ENCODE assay signal across 9 mouse cellular contexts in genomic region chr2:32447264-32447936, GRCm38 (mm10). TPM values are rescaled to one million over a fixed set of nuclear protein-coding genes. Genes with fewer than 3 reads are reported as not detected.
A peak's percentile ranks its signal among the peaks of the same experiment; 100 is the strongest.
DNase-seq lines count a peak whose midpoint lies in the region; ATAC-seq and TF ChIP-seq lines count a peak whose summit lies in the region.
"Had no signal": no experiment of that assay in that cellular context is flagged by ENCODE, and none has a peak within 500 bp of the region (broad histone marks: within the 10 kb centered on the region; RNA-seq: fewer than 3 reads in every experiment).

No protein-coding gene starts in this region.

- no peak for TF ChIP-seq CTCF in olfactory bulb, adult 2 months (IDR thresholded peaks at IDR 0.05; ENCODE audit: insufficient read depth, low read depth, low read length)
- TF ChIP-seq CTCF in cerebellum, adult 2 months (IDR thresholded peaks at IDR 0.05; ENCODE audit: borderline replicate concordance, insufficient read depth, low read depth, low read length): no peak

- no peak for DNase-seq in hindbrain, embryonic 14.5 days (ENCODE audit: low spot score)
- no peak for DNase-seq in hindbrain, embryonic 10.5 days (ENCODE audit: low spot score)
- peak; percentile 80 for DNase-seq in adipocyte (ENCODE audit: low spot score)
- peak; percentile 44 for DNase-seq in limb, embryonic 14.5 days (ENCODE audit: low spot score)
- DNase-seq in cerebellum, adult 8-10 months: no peak
- no peak for DNase-seq in cerebellum, adult 2 months

- peaks cover 4% of the 10 kb centered on the region; the same call in 1 of the 2 replicates for H3K36me3 ChIP-seq in hindbrain, embryonic 14.5 days (replicated peaks; ENCODE audit: control insufficient read depth, insufficient read depth)
- 0 out of 2 replicates have a peak, but pooled peaks cover 11% of the 10 kb centered on the region for H3K36me3 ChIP-seq in hindbrain, embryonic 10.5 days
- H3K36me3 ChIP-seq in heart, embryonic 13.5 days: peaks cover 23% of the 10 kb centered on the region
- no peaks in the 10 kb centered on the region; the same call in 1 of the 2 replicates for H3K36me3 ChIP-seq in limb, embryonic 14.5 days (ENCODE audit: control insufficient read depth, insufficient read depth, low read length)

- H3K9me3 ChIP-seq in hindbrain, embryonic 14.5 days (ENCODE audit: control insufficient read depth, low read length): no peaks in the 10 kb centered on the region
- no peaks in the 10 kb centered on the region for H3K9me3 ChIP-seq in hindbrain, embryonic 10.5 days
- no peaks in the 10 kb centered on the region for H3K9me3 ChIP-seq in heart, embryonic 13.5 days
- no peaks in the 10 kb centered on the region for H3K9me3 ChIP-seq in limb, embryonic 14.5 days (ENCODE audit: control insufficient read depth, low read length)

- no peak for TF ChIP-seq POLR2A in limb, embryonic 14.5 days (IDR thresholded peaks at IDR 0.05; ENCODE audit: borderline replicate concordance, extremely low read depth, insufficient read depth, insufficient read length)
- TF ChIP-seq POLR2A in olfactory bulb, adult 2 months (IDR thresholded peaks at IDR 0.05; ENCODE audit: insufficient read depth, low read depth, low read length): no peak
- TF ChIP-seq POLR2A in cerebellum, adult 2 months (IDR thresholded peaks at IDR 0.05; ENCODE audit: borderline replicate concordance, insufficient read depth, low read length): no peak

- H3K4me1 ChIP-seq in hindbrain, embryonic 14.5 days (replicated peaks; ENCODE audit: control insufficient read depth, insufficient read depth, low read length): peaks cover 18% of the 10 kb centered on the region
- H3K4me1 ChIP-seq in hindbrain, embryonic 10.5 days (replicated peaks): peaks cover 27% of the 10 kb centered on the region
- H3K4me1 ChIP-seq in heart, embryonic 13.5 days: peaks cover 52% of the 10 kb centered on the region
- peaks cover 19% of the 10 kb centered on the region for H3K4me1 ChIP-seq in limb, embryonic 14.5 days (ENCODE audit: control insufficient read depth, insufficient read depth, low read length)
- peaks cover 15% of the 10 kb centered on the region for H3K4me1 ChIP-seq in olfactory bulb, adult 2 months (ENCODE audit: control insufficient read depth, insufficient read depth, low read length)
- peaks cover 5% of the 10 kb centered on the region; the same call in 1 of the 2 replicates for H3K4me1 ChIP-seq in cerebellum, adult 2 months (ENCODE audit: control insufficient read depth, insufficient read depth, low read length)

- 63% methylated on average over 9 of the region's 9 CpGs for WGBS in hindbrain, embryonic 14.5 days
- WGBS in hindbrain, embryonic 10.5 days: 83% methylated on average over 9 of the region's 9 CpGs
- 42% methylated on average over 9 of the region's 9 CpGs for WGBS in heart, embryonic 13.5 days
- 63% methylated on average over 9 of the region's 9 CpGs for WGBS in limb, embryonic 14.5 days
- 9% methylated on average over 9 of the region's 9 CpGs for WGBS in olfactory bulb, adult 2 months
- 56% methylated on average over 9 of the region's 9 CpGs for WGBS in cerebellum, adult 2 months

- H3K4me3 ChIP-seq in hindbrain, embryonic 14.5 days (replicated peaks; ENCODE audit: low read length): no peak overlapping the region
- no peak overlapping the region for H3K4me3 ChIP-seq in hindbrain, embryonic 10.5 days
- 0 out of 2 replicates have a peak overlapping the region, but pooled peaks have one; percentile 16 for H3K4me3 ChIP-seq in heart, embryonic 13.5 days
- no peak overlapping the region for H3K4me3 ChIP-seq in limb, embryonic 14.5 days (replicated peaks; ENCODE audit: low read length)
- H3K4me3 ChIP-seq in olfactory bulb, adult 2 months (ENCODE audit: insufficient read depth, low read depth, low read length): no peak overlapping the region
- H3K4me3 ChIP-seq in cerebellum, adult 2 months (replicated peaks; ENCODE audit: insufficient read depth, low read depth, low read length): no peak overlapping the region

- H3K27me3 ChIP-seq in hindbrain, embryonic 14.5 days (ENCODE audit: control insufficient read depth, insufficient read depth, low read length): no peaks in the 10 kb centered on the region
- no peaks in the 10 kb centered on the region for H3K27me3 ChIP-seq in hindbrain, embryonic 10.5 days (ENCODE audit: insufficient read depth, poor library complexity, severe bottlenecking)
- no peaks in the 10 kb centered on the region for H3K27me3 ChIP-seq in heart, embryonic 13.5 days (replicated peaks)
- no peaks in the 10 kb centered on the region for H3K27me3 ChIP-seq in limb, embryonic 14.5 days (ENCODE audit: control insufficient read depth, insufficient read depth, low read length)
- no peaks in the 10 kb centered on the region for H3K27me3 ChIP-seq in cerebellum, adult 2 months (ENCODE audit: control insufficient read depth, insufficient read depth, low read length)
- H3K27me3 ChIP-seq: Patski had no signal

- H3K4me2 ChIP-seq in hindbrain, embryonic 14.5 days (replicated peaks): peak overlapping the region; percentile 12
- H3K4me2 ChIP-seq in heart, embryonic 13.5 days: peak overlapping the region; percentile 43
- H3K4me2 ChIP-seq in limb, embryonic 14.5 days (replicated peaks; ENCODE audit: low read depth, low read length, severe bottlenecking): no peak overlapping the region

- no peak overlapping the region for H3K9ac ChIP-seq in hindbrain, embryonic 14.5 days
- peak overlapping the region; percentile 64 for H3K9ac ChIP-seq in heart, embryonic 13.5 days
- peak overlapping the region; percentile 18; the same call in 1 of the 2 replicates for H3K9ac ChIP-seq in limb, embryonic 14.5 days (ENCODE audit: low read depth, low read length, severe bottlenecking)

- peak overlapping the region; percentile 53 for H3K27ac ChIP-seq in hindbrain, embryonic 14.5 days
- H3K27ac ChIP-seq in hindbrain, embryonic 10.5 days: no peak overlapping the region
- H3K27ac ChIP-seq in heart, embryonic 13.5 days (replicated peaks): peak overlapping the region; percentile 91
- H3K27ac ChIP-seq in limb, embryonic 14.5 days (replicated peaks; ENCODE audit: low read depth, low read length): peak overlapping the region; percentile 55
- H3K27ac ChIP-seq in olfactory bulb, adult 2 months (ENCODE audit: insufficient read depth, low read depth, low read length): peak overlapping the region; percentile 74
- H3K27ac ChIP-seq in cerebellum, adult 2 months (ENCODE audit: insufficient read depth, low read length): no peak overlapping the region; the same call in 1 of the 2 replicates

- no peak for ATAC-seq in hindbrain, embryonic 14.5 days (ENCODE audit: low FRiP score)
- ATAC-seq in heart, embryonic 13.5 days (ENCODE audit: extremely low read depth, insufficient number of reproducible peaks, low FRiP score, low TSS enrichment): no peak
- ATAC-seq in limb, embryonic 14.5 days (ENCODE audit: low FRiP score, low read depth): no peak
- ATAC-seq: Patski had no signal

RNA-seq across cellular contexts. Expression of gene Naif1, which starts 2.9 kb away (rescaled TPM):
- 5.3 TPM in 2 replicates for polyA plus RNA-seq in hindbrain, embryonic 14.5 days (2014; fragmentation: Nextera tagmentation; extraction: Ambion mirVana)
- 6.0 and 6.4 TPM in 2 replicates for polyA plus RNA-seq in hindbrain, embryonic 10.5 days (2016; fragmentation: Nextera tagmentation; extraction: Ambion mirVana)
- 4.2 and 5.0 TPM in 2 replicates for polyA plus RNA-seq in heart, embryonic 13.5 days (2015; fragmentation: Nextera tagmentation; extraction: Ambion mirVana)
- 4.5 and 5.1 TPM in 2 replicates for polyA plus RNA-seq in limb, embryonic 14.5 days (2012; rRNA removed)
- 4.2 and 5.4 TPM in 2 replicates for polyA plus RNA-seq in limb, embryonic 14.5 days (2014; fragmentation: Nextera tagmentation; extraction: Ambion mirVana)
- not detected in 2 replicates for polyA plus RNA-seq in olfactory bulb, adult 2 months (2012; ENCODE audit: insufficient read depth, insufficient read length, low replicate concordance, missing spikeins)
- 3.3 TPM in 2 replicates for polyA plus RNA-seq in cerebellum, adult 2 months (2012; rRNA removed)

RNA-seq across cellular contexts. Expression of gene Slc25a25, which starts 3.8 kb away (rescaled TPM):
- 39.2 and 42.9 TPM in 2 replicates for polyA plus RNA-seq in hindbrain, embryonic 14.5 days (2014; fragmentation: Nextera tagmentation; extraction: Ambion mirVana)
- polyA plus RNA-seq in hindbrain, embryonic 10.5 days (2016; fragmentation: Nextera tagmentation; extraction: Ambion mirVana): 28.8 and 34.4 TPM in 2 replicates
- polyA plus RNA-seq in heart, embryonic 13.5 days (2015; fragmentation: Nextera tagmentation; extraction: Ambion mirVana): 10.7 and 10.9 TPM in 2 replicates
- 17.4 and 19.2 TPM in 2 replicates for polyA plus RNA-seq in limb, embryonic 14.5 days (2012; rRNA removed)
- 12.7 and 15.1 TPM in 2 replicates for polyA plus RNA-seq in limb, embryonic 14.5 days (2014; fragmentation: Nextera tagmentation; extraction: Ambion mirVana)
- polyA plus RNA-seq in olfactory bulb, adult 2 months (2012; ENCODE audit: insufficient read depth, insufficient read length, low replicate concordance, missing spikeins): 221 TPM in 1 of 2 replicates, not detected in the other
- 67.0 and 76.2 TPM in 2 replicates for polyA plus RNA-seq in cerebellum, adult 2 months (2012; rRNA removed)

RNA-seq across cellular contexts. Expression of gene Ptges2, which starts 51.7 kb away (rescaled TPM):
- 58.1 and 58.9 TPM in 2 replicates for polyA plus RNA-seq in hindbrain, embryonic 14.5 days (2014; fragmentation: Nextera tagmentation; extraction: Ambion mirVana)
- polyA plus RNA-seq in hindbrain, embryonic 10.5 days (2016; fragmentation: Nextera tagmentation; extraction: Ambion mirVana): 26.3 and 32.3 TPM in 2 replicates
- polyA plus RNA-seq in heart, embryonic 13.5 days (2015; fragmentation: Nextera tagmentation; extraction: Ambion mirVana): 35.3 and 36.1 TPM in 2 replicates
- 29.3 and 30.5 TPM in 2 replicates for polyA plus RNA-seq in limb, embryonic 14.5 days (2012; rRNA removed)
- 26.5 and 30.3 TPM in 2 replicates for polyA plus RNA-seq in limb, embryonic 14.5 days (2014; fragmentation: Nextera tagmentation; extraction: Ambion mirVana)
- not detected in 2 replicates for polyA plus RNA-seq in olfactory bulb, adult 2 months (2012; ENCODE audit: insufficient read depth, insufficient read length, low replicate concordance, missing spikeins)
- polyA plus RNA-seq in cerebellum, adult 2 months (2012; rRNA removed): 60.9 and 61.1 TPM in 2 replicates

RNA-seq across cellular contexts. Expression of gene Lcn2, which starts 59.3 kb away (rescaled TPM):
- polyA plus RNA-seq in hindbrain, embryonic 14.5 days (2014; fragmentation: Nextera tagmentation; extraction: Ambion mirVana): 0.78 and 1.3 TPM in 2 replicates
- not detected in 2 replicates for polyA plus RNA-seq in hindbrain, embryonic 10.5 days (2016; fragmentation: Nextera tagmentation; extraction: Ambion mirVana)
- 0.91 and 0.98 TPM in 2 replicates for polyA plus RNA-seq in heart, embryonic 13.5 days (2015; fragmentation: Nextera tagmentation; extraction: Ambion mirVana)
- polyA plus RNA-seq in limb, embryonic 14.5 days (2012; rRNA removed): 1.3 and 2.4 TPM in 2 replicates
- 0.97 and 2.8 TPM in 2 replicates for polyA plus RNA-seq in limb, embryonic 14.5 days (2014; fragmentation: Nextera tagmentation; extraction: Ambion mirVana)
- polyA plus RNA-seq in olfactory bulb, adult 2 months (2012; ENCODE audit: insufficient read depth, insufficient read length, low replicate concordance, missing spikeins): not detected in 2 replicates
- polyA plus RNA-seq in cerebellum, adult 2 months (2012; rRNA removed): 0.48 and 1.0 TPM in 2 replicates

Comparison
In these comparisons a context has a peak if more than half of its experiments do, and no peak if none do; other contexts are left out.
1. H3K27ac ChIP-seq: peak in hindbrain, embryonic 14.5 days (single experiment), heart, embryonic 13.5 days (single experiment), limb, embryonic 14.5 days (single experiment) and olfactory bulb, adult 2 months (single experiment); none in hindbrain, embryonic 10.5 days (single experiment) and cerebellum, adult 2 months (single experiment).
2. DNase-seq: peak in adipocyte (single experiment) and limb, embryonic 14.5 days (single experiment); none in hindbrain, embryonic 14.5 days (single experiment), hindbrain, embryonic 10.5 days (single experiment), cerebellum, adult 8-10 months (single experiment) and cerebellum, adult 2 months (0 of 2).
3. RNA of gene Ptges2, which starts 51.7 kb away (polyA plus RNA-seq): 60.9 to 61.1 TPM in cerebellum, adult 2 months, 58.1 to 58.9 TPM in hindbrain, embryonic 14.5 days, 35.3 to 36.1 TPM in heart, embryonic 13.5 days, 26.3 to 32.3 TPM in hindbrain, embryonic 10.5 days and 26.5 to 30.5 TPM in limb, embryonic 14.5 days; not detected in olfactory bulb, adult 2 months; every median in the first group is over 10 times any median in the second.